Mouse (Mus musculus) layer of hippocampus, postnatal 14 days (tissue): Measurements from ENCODE around the gene Nol8. TPM values are rescaled to one million over a fixed set of nuclear protein-coding genes. Genes with fewer than 3 reads are reported as not detected.

Experiments
- DNase-seq, 2 experiments: peaks; one replicate each; pipeline ENCODE4 v3.0.0; 2021 to 2022; ENCODE audit warnings: low spot score in 2 of 2, mixed read lengths in 1 of 2
- long read RNA-seq, 2 experiments: library from polyadenylated mRNA; stranded (forward); transcript quantifications; one replicate each; pipeline ENCODE4 v2.0.0; 2021
- total RNA-seq, 2 experiments: library from RNA; stranded (reverse); gene quantifications; 2 replicates each; pipeline ENCODE4 v1.2.3; 2021

Gene Nol8
- total RNA-seq, result 10 to 100 TPM; 24.6 to 25.4 TPM
- long read RNA-seq, experiment 1, full-length matches to known transcripts, result 4 of 7 reads
- long read RNA-seq, experiment 1, partial matches to known transcripts, result 2 of 7 reads
- long read RNA-seq, experiment 1, other reads (novel, unspliced or antisense), result 1 of 7 reads
- long read RNA-seq, experiment 2, full-length matches to known transcripts, result 3 of 5 reads
- long read RNA-seq, experiment 2, partial matches to known transcripts, result 2 of 5 reads
- long read RNA-seq, experiment 2, other reads (novel, unspliced or antisense), result 0 of 5 reads

DNA sequence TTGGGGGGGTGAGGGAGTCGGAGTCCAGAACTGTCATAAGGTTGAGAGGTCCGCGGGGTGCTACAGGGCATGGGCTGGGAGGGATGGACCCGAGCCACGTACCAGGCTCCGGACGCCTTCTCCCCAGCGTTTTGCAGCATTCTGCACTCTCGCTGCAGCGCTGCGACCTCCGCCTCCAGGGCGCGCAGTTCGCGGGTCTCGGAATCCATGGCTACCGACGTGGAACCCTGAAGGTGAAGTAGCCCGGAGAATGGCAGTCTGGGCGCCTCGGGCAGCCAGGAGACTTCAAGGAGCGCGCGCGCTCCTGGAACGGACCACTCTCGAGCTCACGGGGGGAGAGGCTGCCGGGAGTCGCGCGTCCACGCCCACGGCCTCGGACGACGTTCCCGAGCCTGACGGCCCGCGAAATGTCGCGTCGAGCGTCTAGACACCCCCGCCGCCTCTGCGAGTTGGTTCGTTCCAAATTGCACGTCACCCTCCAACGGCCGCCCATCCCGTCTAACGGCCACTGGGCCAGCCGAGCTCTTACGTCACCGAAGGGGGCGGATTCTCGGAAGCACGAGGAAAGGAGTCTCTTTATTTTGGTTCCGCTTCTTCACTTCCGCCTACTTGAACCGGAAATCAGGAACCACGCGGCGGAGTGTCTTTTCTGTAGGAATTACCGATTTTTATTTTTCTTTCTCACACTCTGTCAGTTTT lies at the start of gene Nol8, which contains the start of gene Cenpp:
Gene Nol8, plus strand, starts transcription at position 598 of the 699 bp plus-strand sequence.
Gene Cenpp, minus strand, starts transcription at position 305 of the 699 bp plus-strand sequence.
- peak; percentile 99 to 100 for DNase-seq

DNA sequence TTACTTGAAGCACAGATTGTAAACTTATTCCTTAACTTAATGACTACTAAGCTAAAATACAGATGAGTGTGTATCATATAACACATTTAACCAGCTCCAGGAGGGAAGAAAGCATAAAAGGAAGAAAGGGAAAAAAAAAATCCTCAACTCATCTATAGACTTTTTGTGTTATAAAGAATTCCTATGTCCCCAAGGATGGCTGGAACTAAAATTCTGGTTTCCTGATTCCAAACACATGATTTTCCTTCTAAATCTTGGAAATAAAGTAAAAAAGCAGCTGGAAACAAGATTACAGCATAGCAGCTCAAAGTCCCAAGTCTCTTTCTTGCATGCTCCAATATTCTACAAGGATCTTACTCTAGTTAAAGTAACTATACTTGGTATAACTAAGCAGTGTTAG lies 49.3 kb upstream of the Nol8 start:
- DNase-seq, result no peak

DNA sequence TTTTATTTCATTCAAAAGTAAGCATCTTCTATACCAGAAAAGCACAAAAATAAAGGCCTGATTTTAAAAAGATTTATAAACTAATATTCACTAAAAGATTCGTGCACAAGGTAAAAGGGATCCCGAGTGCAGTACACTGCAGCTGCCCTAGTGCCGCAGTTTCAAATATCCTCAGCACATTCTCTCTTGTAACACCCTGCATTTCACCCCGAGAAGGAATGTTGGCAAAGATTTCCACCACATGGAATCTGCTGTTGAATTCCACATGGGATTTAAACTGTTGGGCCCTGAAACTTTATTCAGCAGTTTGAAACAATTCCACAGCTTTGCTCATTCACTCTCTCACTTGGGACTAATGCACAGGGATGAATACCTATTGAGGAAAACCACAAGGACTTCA lies 45.2 kb upstream of the Nol8 start, which contains the start of gene Ogn:
Gene Ogn, plus strand, starts transcription at position 333 of the 400 bp plus-strand sequence.
- peak in 1 of 2 experiments; percentile 36 for DNase-seq

DNA sequence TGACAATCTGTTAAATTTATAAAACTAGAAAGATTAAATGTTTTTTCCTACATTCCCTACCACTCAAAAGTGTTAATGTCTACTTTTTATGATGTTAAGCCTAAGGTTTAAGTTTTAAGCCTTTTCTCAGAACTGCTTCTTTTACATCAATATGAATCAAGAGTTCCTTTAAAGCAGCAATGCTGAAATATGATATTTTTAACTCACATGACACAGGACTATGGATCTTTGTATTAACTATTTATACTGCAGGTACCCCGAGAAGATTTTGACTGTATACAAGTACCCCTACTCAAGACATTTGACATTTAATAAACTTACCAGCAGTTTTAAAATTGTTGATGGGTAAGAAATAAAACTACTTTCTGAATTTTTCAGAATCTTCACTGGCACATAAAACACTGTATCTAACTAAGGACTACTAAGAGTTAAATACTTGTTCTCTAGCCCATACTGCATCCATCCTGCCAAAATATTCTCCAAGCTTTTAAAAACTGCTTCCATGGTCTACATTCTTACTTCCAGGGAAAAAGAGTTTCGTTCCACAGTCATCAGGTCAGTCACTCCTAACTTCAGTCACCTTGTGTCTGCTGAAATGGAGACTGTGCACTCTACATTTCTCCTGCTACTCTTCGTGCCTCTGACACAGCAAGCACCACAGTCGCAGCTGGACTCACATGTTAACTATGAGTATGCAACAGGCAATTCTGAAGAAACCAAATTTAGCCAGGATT lies 44.1 kb upstream of the Nol8 start:
- no peak for DNase-seq

DNA sequence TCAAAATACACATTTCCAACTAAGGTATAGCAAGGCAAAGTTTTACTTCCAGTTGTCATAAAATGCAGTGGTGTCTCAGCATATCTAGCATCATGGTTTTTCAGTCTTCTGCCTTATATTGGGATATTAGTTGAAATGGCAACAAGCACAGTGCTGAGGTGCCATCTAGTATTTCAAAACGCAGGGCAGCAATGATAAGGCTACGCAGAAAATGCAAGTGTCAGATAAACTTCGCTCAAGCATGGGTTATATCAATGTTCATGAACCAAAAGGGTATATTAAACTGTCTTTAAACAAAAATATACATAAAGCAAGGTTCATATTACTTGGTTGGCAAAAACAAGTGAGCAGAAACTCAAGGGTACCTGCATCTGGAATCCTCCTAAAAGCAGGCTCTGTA lies 35.9 kb upstream of the Nol8 start:
- DNase-seq, result no peak

DNA sequence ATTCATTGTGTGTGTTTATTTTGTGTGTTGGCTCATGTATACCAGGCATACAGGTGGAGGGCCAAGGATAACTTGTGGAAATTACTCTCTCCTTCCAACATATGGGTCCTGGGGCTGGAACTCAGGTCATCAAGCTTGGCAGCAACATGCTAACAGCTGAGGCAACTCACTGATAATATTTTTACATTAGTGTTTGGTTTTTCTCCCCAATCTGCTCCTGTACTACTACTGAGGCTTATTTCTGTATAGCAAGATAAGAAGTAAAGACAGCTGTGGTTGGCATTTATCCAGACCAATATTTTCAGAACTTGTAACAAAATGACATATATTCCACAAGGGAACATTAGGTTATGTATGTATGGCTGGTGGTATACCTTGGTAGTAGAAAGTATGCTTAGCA lies 34.5 kb upstream of the Nol8 start:
- DNase-seq, result no peak

DNA sequence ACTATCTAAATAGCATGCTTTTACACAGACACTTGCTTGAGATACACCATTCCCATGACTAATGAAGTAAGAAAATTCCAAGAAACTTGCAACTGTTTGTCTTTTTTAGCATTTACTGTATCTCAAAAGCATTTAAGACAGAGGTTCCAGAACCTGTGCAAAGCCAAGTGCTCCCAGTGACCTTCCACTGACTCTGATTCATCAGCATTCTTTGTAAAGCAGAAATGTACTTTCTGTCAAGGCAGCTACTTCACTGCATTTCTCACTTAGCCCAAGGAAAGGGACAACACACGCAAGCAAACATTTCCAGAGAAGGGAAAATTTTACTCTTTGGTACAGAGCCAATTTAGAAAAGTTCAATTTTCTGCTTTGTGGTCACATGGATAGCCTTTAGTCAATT lies 29.7 kb upstream of the Nol8 start:
- no peak for DNase-seq

DNA sequence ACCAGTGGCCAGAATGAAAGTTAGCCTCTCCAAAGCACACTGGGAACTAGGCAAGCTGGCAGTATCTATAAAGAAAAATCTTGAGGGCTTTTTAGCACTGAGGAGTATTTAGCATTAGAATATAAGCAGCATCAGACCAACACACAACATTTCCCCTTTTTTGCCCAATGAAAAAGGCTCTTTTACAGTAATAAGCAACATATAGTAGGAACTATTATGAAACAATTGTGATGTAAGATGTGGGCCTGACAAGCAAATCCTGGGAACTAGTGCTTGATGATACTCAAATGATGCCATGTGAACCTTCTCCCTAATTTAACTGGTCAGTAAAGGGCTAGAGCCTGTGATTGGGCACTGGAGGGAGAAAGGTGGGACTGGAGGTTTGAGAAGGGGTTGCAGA lies 24.7 kb upstream of the Nol8 start:
- no peak for DNase-seq

DNA sequence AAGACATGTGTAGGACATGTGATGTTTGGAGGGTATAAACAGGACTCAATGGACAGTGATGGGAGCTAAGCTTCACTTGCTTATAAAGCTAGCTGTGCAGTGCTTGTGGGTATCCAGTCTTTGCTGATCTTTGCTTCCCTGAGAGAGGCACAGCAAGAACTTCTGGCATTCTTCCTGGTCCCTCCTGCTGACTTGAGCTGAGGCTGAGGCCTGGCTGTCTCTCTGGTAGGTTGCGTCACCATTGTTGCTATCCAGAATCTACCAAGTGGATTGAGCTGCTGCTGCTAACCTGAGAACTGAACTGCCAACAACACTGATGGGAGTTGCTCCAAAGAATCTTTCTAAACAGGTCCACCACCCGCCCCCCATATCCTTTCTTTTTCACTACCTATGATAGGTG lies 23.8 kb upstream of the Nol8 start:
- DNase-seq, result no peak

DNA sequence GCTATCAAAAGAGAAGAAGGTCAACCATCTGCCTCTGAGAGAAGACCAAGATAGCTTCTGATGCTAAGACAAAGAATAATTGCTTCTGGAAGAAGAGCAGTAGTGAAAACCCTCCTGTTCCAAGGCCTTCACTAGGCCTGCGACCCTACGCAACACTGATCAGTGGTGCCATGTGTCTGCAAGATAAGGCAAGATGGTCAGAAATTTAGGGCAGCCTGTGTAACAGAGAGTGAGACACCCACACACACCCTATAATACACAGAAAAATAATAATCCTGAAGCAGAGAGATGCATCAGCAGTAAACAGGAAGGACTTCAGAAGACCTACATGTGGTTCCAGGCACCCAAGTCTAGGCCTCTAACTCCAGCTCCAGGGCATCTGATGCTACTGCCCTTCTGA lies 12.9 kb upstream of the Nol8 start:
- no peak for DNase-seq

GRCm38 (mm10) chr13:49642650-49643049 lies 10.2 kb upstream of the Nol8 start:
- no peak for DNase-seq

DNA sequence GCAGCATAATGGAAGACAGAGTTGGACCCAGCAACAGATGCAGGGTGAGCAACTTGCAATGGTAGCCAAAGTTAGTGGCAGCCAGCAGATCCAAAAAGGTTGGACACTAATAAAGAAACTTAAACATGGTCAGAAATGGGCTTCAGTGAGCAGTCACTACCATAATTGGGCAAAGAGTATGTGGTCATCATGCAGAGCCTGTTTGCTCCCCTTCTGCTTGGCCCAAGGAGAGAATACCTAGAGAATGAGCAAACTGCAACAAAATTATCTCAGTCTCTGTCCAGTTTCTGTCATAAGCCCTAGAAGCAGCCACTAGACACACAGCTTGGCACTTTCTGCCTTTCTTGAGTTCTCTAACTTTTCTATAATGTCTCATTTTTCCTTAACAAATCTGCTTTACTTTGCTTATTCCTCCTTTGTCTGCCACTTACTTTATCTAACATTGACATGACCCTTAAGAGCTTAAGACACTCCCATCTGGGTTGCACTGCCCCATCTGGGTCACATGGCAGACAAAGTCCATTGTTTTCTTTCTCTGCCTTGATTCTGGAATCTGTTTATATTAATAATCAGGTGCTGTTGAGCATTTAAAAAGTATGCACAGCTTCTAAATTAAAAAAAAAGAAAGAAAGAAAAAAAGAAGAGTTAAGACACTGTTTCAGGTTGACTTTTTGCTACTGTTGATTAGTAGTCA lies 9.1 kb upstream of the Nol8 start:
- DNase-seq, result no peak

- peak in 1 of 2 experiments; percentile 56 for DNase-seq
Observed at GRCm38 (mm10) chr13:49644731-49645529, 7.9 kb upstream of the Nol8 start.

GRCm38 (mm10) chr13:49646019-49646418 lies 6.9 kb upstream of the Nol8 start:
- no peak for DNase-seq

DNA sequence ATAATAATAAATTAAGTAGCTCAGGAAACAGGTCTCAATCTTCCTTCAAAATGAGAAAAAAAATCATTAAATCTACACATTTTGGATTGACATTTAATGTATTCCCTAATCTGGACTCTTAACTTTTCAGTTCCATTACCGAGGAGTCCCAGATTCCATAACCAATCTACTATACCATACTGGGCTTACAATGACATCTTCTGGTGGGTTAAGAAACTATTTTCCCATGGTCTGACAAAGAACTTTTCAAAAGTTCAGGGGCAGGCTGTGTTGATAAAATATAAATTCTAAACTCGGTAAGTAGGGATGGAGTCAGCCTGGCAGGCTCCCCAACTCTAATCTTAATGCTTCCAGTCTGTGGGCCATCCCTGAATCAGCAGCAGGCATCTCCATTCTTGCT lies 1.7 kb upstream of the Nol8 start:
- no peak for DNase-seq

DNA sequence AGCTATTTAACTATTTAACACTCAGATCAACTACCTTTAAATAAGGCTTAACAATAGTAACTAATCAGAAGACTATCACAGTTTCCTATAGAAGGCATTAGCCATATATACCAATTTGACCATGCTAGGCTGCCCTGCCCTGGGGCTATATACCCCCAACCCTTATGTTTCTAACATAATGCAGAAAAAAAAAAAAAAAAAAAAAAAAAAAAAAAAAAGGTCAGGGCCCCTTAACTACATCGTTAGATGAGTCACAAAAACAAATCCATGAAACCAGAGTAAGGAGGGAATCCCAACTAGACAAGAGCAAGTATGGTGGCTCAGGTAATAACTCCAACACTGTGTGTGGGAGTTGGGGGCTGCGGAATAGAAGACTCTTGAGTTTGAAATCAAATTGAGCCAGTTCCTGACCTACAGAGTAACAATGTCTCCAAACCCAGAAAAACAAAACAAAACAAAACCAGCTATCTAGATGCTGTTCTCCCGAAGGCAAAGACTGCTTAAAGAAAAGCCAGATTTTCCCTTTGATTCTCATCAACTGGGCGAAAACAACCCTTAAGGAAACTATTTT lies 1.0 kb upstream of the Nol8 start:
- DNase-seq, result no peak

GRCm38 (mm10) chr13:49653180-49653541 lies 283 bp downstream of the Nol8 start:
- no peak for DNase-seq

DNA sequence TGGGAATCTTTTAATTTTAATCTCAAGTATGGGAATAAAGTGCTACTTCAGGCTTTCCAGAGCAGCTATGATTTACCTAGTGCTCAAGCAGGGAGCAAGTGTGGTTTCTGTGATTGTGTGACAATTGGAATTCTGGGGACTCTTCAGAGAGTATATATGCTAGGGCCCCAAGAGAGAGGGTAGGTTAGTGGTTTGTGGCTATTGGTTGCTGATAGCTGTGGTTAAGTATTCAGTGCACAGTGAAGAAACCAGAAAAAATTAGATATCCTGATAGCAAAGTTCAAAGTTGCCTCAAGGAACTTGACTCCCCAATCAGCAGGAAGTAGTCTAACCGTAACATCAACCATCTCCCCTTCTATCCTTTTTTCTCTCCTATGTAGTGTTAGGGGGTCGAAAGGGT lies 24.9 kb downstream of the Nol8 start:
- DNase-seq, result no peak

DNA sequence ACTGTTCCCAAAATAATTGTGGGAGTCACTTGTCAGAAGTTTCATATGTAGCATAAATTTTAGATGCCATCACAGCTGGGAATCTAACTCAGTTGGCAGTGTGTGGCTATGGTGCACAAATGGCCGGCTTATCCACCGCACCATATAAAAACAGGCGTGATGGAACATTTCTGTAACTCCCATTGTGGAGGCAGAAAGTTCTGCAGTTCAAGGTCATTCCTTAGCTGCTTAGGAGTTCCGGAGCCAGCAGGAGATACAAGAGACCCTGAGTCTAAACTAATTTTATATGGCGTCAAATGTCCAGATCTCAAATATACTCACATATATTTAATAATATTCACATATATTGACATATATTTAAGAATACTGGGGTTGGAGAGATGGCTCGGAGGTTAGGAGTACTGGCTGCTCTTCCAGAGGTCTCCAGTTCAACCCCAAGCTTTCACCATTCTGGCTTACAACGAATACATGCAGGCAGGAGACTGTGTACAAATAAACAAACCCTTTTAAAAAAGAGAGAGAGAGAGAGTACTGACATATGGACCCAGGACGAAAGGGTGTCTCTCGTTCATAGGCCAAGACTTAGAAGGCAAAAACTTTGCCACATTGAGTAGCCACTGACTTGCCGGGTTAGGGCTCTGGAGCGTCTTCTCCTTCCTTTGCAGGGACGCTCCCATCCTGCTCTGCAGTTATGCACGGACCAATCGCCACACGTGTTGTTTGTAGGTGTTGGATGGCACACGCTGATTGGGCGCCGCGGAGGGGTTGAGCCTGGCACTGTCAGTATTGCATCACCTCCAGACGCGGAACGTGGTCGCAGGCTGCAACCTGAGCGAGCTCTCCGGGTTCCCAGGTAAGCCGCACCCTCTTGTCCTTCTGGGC lies 28.7 kb downstream of the Nol8 start, which contains the start of gene Iars:
Gene Iars, plus strand, starts transcription at position 750 of the 882 bp plus-strand sequence.
- DNase-seq, result peak; percentile 99
